Mouse (Mus musculus): ENCODE data around the gene Elf2. TPM values are rescaled to one million over a fixed set of nuclear protein-coding genes. Genes with fewer than 3 reads are reported as not detected.
"Not testable (repeated sequence)": the region's sequence is repeated elsewhere in the genome, so short reads cannot be mapped to it uniquely, and the experiment has no call there.

The Elf2 gene
- polyA plus RNA-seq, 1 experiment from 2014 or later, result 22.3 TPM

- Histone ChIP-seq H3K4me3 (replicated peaks) (peak within 1 kb of the TSS; percentile 96), H3K4me2 (peak within 1 kb of the TSS; percentile 92), H3K36me3 (replicated peaks) (peaks cover 15% of the 10 kb centered on the region; the same call in 1 of the 2 replicates), H3K4me1 (replicated peaks) (peaks cover 55% of the 10 kb centered on the region), H3K27ac (replicated peaks) (peak within 1 kb of the TSS; percentile 99), H3K9ac (peak within 1 kb of the TSS; percentile 99), H3K27me3 (peaks cover 9% of the 10 kb centered on the region), H3K9me3 (replicated peaks) (no peaks in the 10 kb centered on the region)
- under 1% methylated on average over 97 of the region's 100 CpGs for WGBS (ENCODE audit: insufficient replicate concordance)
- ATAC-seq (ENCODE audit: insufficient read depth), result peak; percentile 94
These were observed 115.9 kb downstream of the Elf2 start, which contains the start of gene Noct for GRCm38 (mm10) chr3:51224363-51225225. TSS of gene Noct (plus strand) at chr3:51224447.

DNA sequence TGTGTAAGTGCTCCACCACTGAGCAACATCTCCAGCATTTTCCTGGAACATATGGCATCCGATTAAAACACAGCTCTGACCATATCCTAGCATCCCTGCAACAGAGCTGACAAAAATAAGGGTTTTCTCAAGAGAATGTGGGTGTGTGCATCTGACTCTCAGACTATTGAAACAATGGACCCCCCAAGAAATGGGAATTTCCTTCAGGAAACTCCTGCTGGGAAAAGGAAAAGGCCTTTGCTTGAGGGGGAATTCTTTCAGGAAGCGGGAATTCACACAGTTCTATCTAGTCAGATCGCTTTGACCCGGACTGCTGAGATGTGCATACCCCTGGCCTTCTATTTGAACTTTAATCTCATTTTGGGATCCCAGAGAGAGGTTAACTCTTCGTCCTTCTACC, 116.9 kb downstream of the Elf2 start:
- Histone ChIP-seq H3K27me3 (peaks cover 9% of the 10 kb centered on the region), H3K9me3 (replicated peaks) (no peaks in the 10 kb centered on the region), H3K9ac (peak overlapping the region; percentile 99), H3K36me3 (replicated peaks) (peaks cover 8% of the 10 kb centered on the region; the same call in 1 of the 2 replicates), H3K4me2 (peak overlapping the region; percentile 92), H3K4me3 (replicated peaks) (peak overlapping the region; percentile 96), H3K4me1 (replicated peaks) (peaks cover 45% of the 10 kb centered on the region), H3K27ac (replicated peaks) (peak overlapping the region; percentile 99; the same call in 1 of the 2 replicates)
- no peak for ATAC-seq (ENCODE audit: insufficient read depth)
- 40% methylated on average over 5 of the region's 5 CpGs for WGBS (ENCODE audit: insufficient replicate concordance)

GRCm38 (mm10) chr3:51222834-51223460, 117.5 kb downstream of the Elf2 start:
- 0 out of 2 replicates have a peak, but pooled peaks cover 6% of the 10 kb centered on the region for H3K36me3 ChIP-seq (replicated peaks)
- H3K27me3 ChIP-seq, result peaks cover 9% of the 10 kb centered on the region
- peaks cover 39% of the 10 kb centered on the region for H3K4me1 ChIP-seq (replicated peaks)
- H3K4me2 ChIP-seq, result 0 out of 2 replicates have a peak overlapping the region, but pooled peaks have one; percentile 92
- ATAC-seq (ENCODE audit: insufficient read depth), result no peak
- 54% methylated on average over 10 of the region's 10 CpGs for WGBS (ENCODE audit: insufficient replicate concordance)
- no peak overlapping the region for H3K27ac ChIP-seq (replicated peaks)
- no peaks in the 10 kb centered on the region for H3K9me3 ChIP-seq (replicated peaks)
- H3K9ac ChIP-seq, result no peak overlapping the region
- H3K4me3 ChIP-seq (replicated peaks), result no peak overlapping the region

- peaks cover 32% of the 10 kb centered on the region for H3K4me1 ChIP-seq (replicated peaks)
- H3K4me3 ChIP-seq (replicated peaks), result no peak overlapping the region
- no peak for ATAC-seq (ENCODE audit: insufficient read depth)
- WGBS (ENCODE audit: insufficient replicate concordance), result 74% methylated on average over 6 of the region's 6 CpGs
- no peak overlapping the region for H3K9ac ChIP-seq
- no peak overlapping the region for H3K27ac ChIP-seq (replicated peaks)
- 0 out of 2 replicates have a peak, but pooled peaks cover 2% of the 10 kb centered on the region for H3K36me3 ChIP-seq (replicated peaks)
- H3K9me3 ChIP-seq (replicated peaks), result no peaks in the 10 kb centered on the region
- no peak overlapping the region for H3K4me2 ChIP-seq
- peaks cover 9% of the 10 kb centered on the region for H3K27me3 ChIP-seq
These were observed 118.2 kb downstream of the Elf2 start for GRCm38 (mm10) chr3:51222302-51222701.

DNA sequence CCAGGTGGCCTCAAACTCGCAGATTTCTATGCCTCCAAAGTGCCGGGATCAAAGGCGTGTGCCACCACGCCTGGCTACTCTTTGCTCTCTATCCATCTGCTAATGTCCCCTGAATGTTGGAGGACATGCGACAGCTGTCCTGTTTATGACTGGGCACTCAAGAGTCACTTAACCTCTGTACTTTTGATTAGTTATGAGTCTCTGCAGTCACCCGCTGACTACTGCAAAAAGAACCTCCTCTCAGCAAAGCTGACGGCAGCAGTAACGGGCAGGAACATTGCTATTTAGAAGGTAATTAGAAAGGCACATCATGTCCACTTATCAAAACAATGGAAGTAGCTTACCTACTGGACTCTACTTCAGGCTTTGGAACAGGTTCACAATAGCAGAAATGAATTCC, 118.6 kb downstream of the Elf2 start:
- WGBS (ENCODE audit: insufficient replicate concordance), result 75% methylated on average over 8 of the region's 8 CpGs
- H3K27me3 ChIP-seq, result peaks cover 9% of the 10 kb centered on the region
- ATAC-seq (ENCODE audit: insufficient read depth), result no peak
- no peak overlapping the region for H3K4me2 ChIP-seq
- H3K27ac ChIP-seq (replicated peaks), result no peak overlapping the region
- no peaks in the 10 kb centered on the region for H3K36me3 ChIP-seq (replicated peaks)
- no peak overlapping the region for H3K9ac ChIP-seq
- no peaks in the 10 kb centered on the region for H3K9me3 ChIP-seq (replicated peaks)
- H3K4me3 ChIP-seq (replicated peaks), result no peak overlapping the region
- H3K4me1 ChIP-seq (replicated peaks), result peaks cover 28% of the 10 kb centered on the region

DNA sequence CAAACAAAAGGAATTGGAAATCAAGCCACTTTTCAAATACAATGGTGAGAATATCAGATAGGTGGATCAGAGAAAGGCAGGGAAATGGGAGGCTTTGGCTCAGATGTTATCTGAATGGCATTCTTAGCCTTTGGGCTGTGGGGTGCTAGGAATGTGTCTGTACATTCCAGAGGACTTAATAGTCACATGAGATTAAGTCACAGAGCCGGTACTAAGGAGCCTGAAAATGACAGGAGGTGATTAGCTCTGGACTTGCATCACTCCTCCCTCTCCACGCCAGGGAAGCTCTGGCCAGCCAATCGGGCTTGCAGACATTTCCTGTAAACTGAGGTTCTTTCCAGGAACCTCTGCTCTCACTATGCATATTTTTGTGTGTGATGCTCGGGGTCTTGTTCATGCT, 119.6 kb downstream of the Elf2 start:
- Histone ChIP-seq H3K27ac (replicated peaks) (no peak overlapping the region), H3K36me3 (replicated peaks) (no peaks in the 10 kb centered on the region), H3K4me1 (replicated peaks) (peaks cover 18% of the 10 kb centered on the region), H3K4me2 (no peak overlapping the region), H3K27me3 (peaks cover 9% of the 10 kb centered on the region), H3K9me3 (replicated peaks) (no peaks in the 10 kb centered on the region), H3K9ac (no peak overlapping the region), H3K4me3 (replicated peaks) (no peak overlapping the region)
- no peak for ATAC-seq (ENCODE audit: insufficient read depth)
- WGBS (ENCODE audit: insufficient replicate concordance), result 27% methylated on average over 4 of the region's 4 CpGs

GRCm38 (mm10) chr3:51219213-51219612, 121.2 kb downstream of the Elf2 start:
- H3K36me3 ChIP-seq (replicated peaks), result no peaks in the 10 kb centered on the region
- H3K4me3 ChIP-seq (replicated peaks), result no peak overlapping the region
- H3K27me3 ChIP-seq, result peaks cover 9% of the 10 kb centered on the region
- ATAC-seq (ENCODE audit: insufficient read depth), result no peak
- no peaks in the 10 kb centered on the region for H3K9me3 ChIP-seq (replicated peaks)
- peaks cover 15% of the 10 kb centered on the region for H3K4me1 ChIP-seq (replicated peaks)
- 78% methylated on average over 5 of the region's 5 CpGs for WGBS (ENCODE audit: insufficient replicate concordance)
- no peak overlapping the region for H3K9ac ChIP-seq
- no peak overlapping the region for H3K4me2 ChIP-seq
- H3K27ac ChIP-seq (replicated peaks), result no peak overlapping the region

GRCm38 (mm10) chr3:51218385-51218784, 122.1 kb downstream of the Elf2 start:
- not testable (repeated sequence) for H3K27ac ChIP-seq (replicated peaks); ATAC-seq (ENCODE audit: insufficient read depth); H3K9me3 ChIP-seq (replicated peaks); H3K27me3 ChIP-seq; H3K36me3 ChIP-seq (replicated peaks); H3K9ac ChIP-seq; H3K4me1 ChIP-seq (replicated peaks); H3K4me3 ChIP-seq (replicated peaks); H3K4me2 ChIP-seq
- 80% methylated on average over 6 of the region's 6 CpGs for WGBS (ENCODE audit: insufficient replicate concordance)

GRCm38 (mm10) chr3:51216351-51216750, 124.1 kb downstream of the Elf2 start:
- 60% methylated on average over 9 of the region's 10 CpGs for WGBS (ENCODE audit: insufficient replicate concordance)
- not testable (repeated sequence) for H3K9ac ChIP-seq; H3K4me2 ChIP-seq; H3K36me3 ChIP-seq (replicated peaks); H3K4me3 ChIP-seq (replicated peaks); H3K4me1 ChIP-seq (replicated peaks); H3K27me3 ChIP-seq; H3K27ac ChIP-seq (replicated peaks); H3K9me3 ChIP-seq (replicated peaks); ATAC-seq (ENCODE audit: insufficient read depth)

- no peaks in the 10 kb centered on the region for H3K9me3 ChIP-seq (replicated peaks)
- no peaks in the 10 kb centered on the region for H3K27me3 ChIP-seq
- H3K27ac ChIP-seq (replicated peaks), result no peak overlapping the region
- no peak overlapping the region for H3K4me2 ChIP-seq
- no peaks in the 10 kb centered on the region for H3K4me1 ChIP-seq (replicated peaks)
- H3K4me3 ChIP-seq (replicated peaks), result no peak overlapping the region
- ATAC-seq (ENCODE audit: insufficient read depth), result no peak
- no peak overlapping the region for H3K9ac ChIP-seq
- H3K36me3 ChIP-seq (replicated peaks), result no peaks in the 10 kb centered on the region
- 60% methylated on average over 6 of the region's 6 CpGs for WGBS (ENCODE audit: insufficient replicate concordance)
These were observed 124.8 kb downstream of the Elf2 start for GRCm38 (mm10) chr3:51215681-51216080.

GRCm38 (mm10) chr3:51213111-51213510, 127.4 kb downstream of the Elf2 start:
- no peak for ATAC-seq (ENCODE audit: insufficient read depth)
- Histone ChIP-seq H3K36me3 (replicated peaks) (no peaks in the 10 kb centered on the region), H3K27me3 (no peaks in the 10 kb centered on the region), H3K9ac (no peak overlapping the region), H3K4me1 (replicated peaks) (no peaks in the 10 kb centered on the region), H3K9me3 (replicated peaks) (no peaks in the 10 kb centered on the region), H3K27ac (replicated peaks) (no peak overlapping the region), H3K4me3 (replicated peaks) (no peak overlapping the region), H3K4me2 (no peak overlapping the region)
- 82% methylated on average over 3 of the region's 3 CpGs for WGBS (ENCODE audit: insufficient replicate concordance)

All from liver, embryonic 15.5 days (tissue).